Mouse (Mus musculus): ENCODE measurements at regions not wholly inside any gene's neighbourhood (a gene's known extent, or its start where the extent isn't known, plus 50 kb on each side); places are given as distances from the start of the nearest gene placed in this dataset.

DNA sequence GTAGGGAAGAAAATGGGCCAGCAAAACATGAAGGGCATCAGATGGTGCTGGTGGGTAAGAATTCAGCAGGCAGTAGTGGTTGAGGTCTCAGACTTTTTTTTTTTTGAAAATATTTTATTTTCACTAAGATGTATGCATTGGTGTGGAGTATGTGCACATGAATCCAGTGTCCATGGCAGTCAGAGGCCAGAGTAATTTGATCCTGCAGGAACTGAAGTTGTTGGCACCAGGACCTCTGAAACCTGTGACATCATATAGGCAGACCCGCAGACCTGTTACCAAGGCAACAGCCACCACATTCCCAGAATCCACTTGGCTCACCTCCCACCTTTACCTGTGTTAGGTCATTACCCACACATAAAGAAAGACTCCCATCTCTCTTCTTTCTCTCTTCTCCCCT is 207.2 kb upstream of the Megf9 start:
- Histone ChIP-seq H3K36me3 (ENCODE audit: control insufficient read depth, insufficient read depth) (no peaks in the 10 kb centered on the region), H3K9ac (replicated peaks; ENCODE audit: low read depth, low read length) (no peak overlapping the region), H3K4me3 (replicated peaks; ENCODE audit: low read length) (no peak overlapping the region), H3K4me1 (replicated peaks; ENCODE audit: control insufficient read depth, insufficient read depth, low read length) (peaks cover 6% of the 10 kb centered on the region; the same call in 1 of the 2 replicates), H3K27me3 (replicated peaks; ENCODE audit: control insufficient read depth, insufficient read depth, low read length) (no peaks in the 10 kb centered on the region), H3K9me3 (ENCODE audit: control insufficient read depth, low read length) (no peaks in the 10 kb centered on the region), H3K4me2 (ENCODE audit: low read length) (no peak overlapping the region), H3K27ac (ENCODE audit: low read length) (no peak overlapping the region)
- 35% methylated on average over 1 of the region's 1 CpGs for WGBS
- no peak for ATAC-seq

- H3K4me2 ChIP-seq (ENCODE audit: low read length), result no peak overlapping the region
- H3K36me3 ChIP-seq (ENCODE audit: control insufficient read depth, insufficient read depth), result no peaks in the 10 kb centered on the region
- ATAC-seq, result no peak
- H3K27me3 ChIP-seq (replicated peaks; ENCODE audit: control insufficient read depth, insufficient read depth, low read length), result no peaks in the 10 kb centered on the region
- peaks cover 6% of the 10 kb centered on the region; the same call in 1 of the 2 replicates for H3K4me1 ChIP-seq (replicated peaks; ENCODE audit: control insufficient read depth, insufficient read depth, low read length)
- no peak overlapping the region for H3K27ac ChIP-seq (ENCODE audit: low read length)
- no peak overlapping the region for H3K9ac ChIP-seq (replicated peaks; ENCODE audit: low read depth, low read length)
- H3K4me3 ChIP-seq (replicated peaks; ENCODE audit: low read length), result no peak overlapping the region
- H3K9me3 ChIP-seq (ENCODE audit: control insufficient read depth, low read length), result no peaks in the 10 kb centered on the region
- WGBS, result 2% methylated on average over 4 of the region's 4 CpGs
Measured at GRCm38 (mm10) chr4:70741121-70741520, 206.3 kb upstream of the Megf9 start.

DNA sequence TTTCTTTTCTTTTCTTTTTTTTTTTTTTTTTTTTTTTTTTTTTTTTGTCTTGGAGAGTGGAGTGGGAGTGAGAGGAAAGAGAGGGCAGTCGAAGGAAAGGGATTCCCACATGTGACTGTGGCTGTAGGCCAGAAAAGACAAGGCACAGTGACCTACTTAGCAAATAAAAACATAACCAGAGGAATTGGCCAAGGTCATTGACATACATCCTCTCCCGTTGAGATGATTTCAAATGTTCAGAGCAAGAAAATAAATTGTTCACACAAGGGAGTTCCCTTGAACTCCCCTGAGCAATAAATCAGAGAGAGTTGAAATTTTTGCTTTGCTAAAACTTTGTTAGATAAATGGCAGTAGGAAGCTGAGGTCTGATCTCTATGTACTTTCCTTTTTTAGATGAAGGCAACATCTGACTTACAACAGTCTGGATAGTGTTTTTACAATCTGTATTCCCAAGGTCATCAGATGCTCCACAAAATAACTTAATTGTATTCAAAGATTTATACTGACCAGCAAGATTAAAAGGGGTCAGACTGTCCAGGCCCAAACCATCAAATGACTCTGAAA is 174.4 kb upstream of the Megf9 start:
- 72% methylated on average over 2 of the region's 2 CpGs for WGBS
- H3K4me3 ChIP-seq (replicated peaks; ENCODE audit: low read length), result no peak overlapping the region

DNA sequence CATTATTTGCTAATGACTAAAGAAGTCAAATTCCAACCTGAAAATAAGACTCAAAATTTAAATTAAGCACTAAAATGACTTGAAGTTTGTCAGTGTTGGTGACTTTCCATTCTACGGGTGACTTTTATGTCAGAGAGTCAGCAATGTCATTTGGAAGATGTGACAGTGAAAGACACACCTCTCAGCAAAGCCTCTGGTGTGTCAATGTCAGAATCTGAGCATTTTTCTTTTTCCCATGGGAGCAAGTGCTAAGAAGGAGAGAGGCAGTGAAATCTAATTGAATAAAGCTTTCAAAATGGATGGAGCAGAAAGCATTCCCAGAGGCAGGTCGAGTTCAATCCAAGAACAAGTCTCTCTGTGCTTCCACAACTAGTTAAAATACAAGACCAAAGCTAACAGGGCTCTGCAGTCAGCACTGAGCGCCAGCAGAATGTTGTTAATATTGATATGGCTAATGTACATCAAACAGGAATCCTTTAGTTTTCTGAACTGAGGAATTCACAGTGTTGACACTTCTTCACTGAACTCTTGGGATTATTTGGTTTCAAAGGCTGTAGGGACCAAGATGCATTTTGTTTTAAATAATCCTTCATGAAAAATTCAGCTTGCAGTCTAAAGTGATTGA is 170.4 kb upstream of the Megf9 start:
- H3K4me1 ChIP-seq (replicated peaks; ENCODE audit: control insufficient read depth, insufficient read depth, low read length), result no peaks in the 10 kb centered on the region
- no peaks in the 10 kb centered on the region for H3K27me3 ChIP-seq (replicated peaks; ENCODE audit: control insufficient read depth, insufficient read depth, low read length)
- no peak overlapping the region for H3K9ac ChIP-seq (replicated peaks; ENCODE audit: low read depth, low read length)
- H3K4me3 ChIP-seq (replicated peaks; ENCODE audit: low read length), result no peak overlapping the region
- H3K4me2 ChIP-seq (ENCODE audit: low read length), result no peak overlapping the region
- no peak for ATAC-seq
- no peaks in the 10 kb centered on the region for H3K9me3 ChIP-seq (ENCODE audit: control insufficient read depth, low read length)
- WGBS, result 78% methylated on average over 3 of the region's 3 CpGs
- no peak overlapping the region for H3K27ac ChIP-seq (ENCODE audit: low read length)
- H3K36me3 ChIP-seq (ENCODE audit: control insufficient read depth, insufficient read depth), result no peaks in the 10 kb centered on the region

More for the DNA sequence above, 174.4 kb upstream of the Megf9 start:
- no peaks in the 10 kb centered on the region for H3K36me3 ChIP-seq (ENCODE audit: control insufficient read depth, insufficient read depth)
- no peak overlapping the region for H3K9ac ChIP-seq (replicated peaks; ENCODE audit: low read depth, low read length)
- no peaks in the 10 kb centered on the region for H3K27me3 ChIP-seq (replicated peaks; ENCODE audit: control insufficient read depth, insufficient read depth, low read length)
- no peak overlapping the region for H3K4me2 ChIP-seq (ENCODE audit: low read length)
- ATAC-seq, result no peak
- H3K9me3 ChIP-seq (ENCODE audit: control insufficient read depth, low read length), result no peaks in the 10 kb centered on the region
- no peak overlapping the region for H3K27ac ChIP-seq (ENCODE audit: low read length)
- no peaks in the 10 kb centered on the region for H3K4me1 ChIP-seq (replicated peaks; ENCODE audit: control insufficient read depth, insufficient read depth, low read length)

DNA sequence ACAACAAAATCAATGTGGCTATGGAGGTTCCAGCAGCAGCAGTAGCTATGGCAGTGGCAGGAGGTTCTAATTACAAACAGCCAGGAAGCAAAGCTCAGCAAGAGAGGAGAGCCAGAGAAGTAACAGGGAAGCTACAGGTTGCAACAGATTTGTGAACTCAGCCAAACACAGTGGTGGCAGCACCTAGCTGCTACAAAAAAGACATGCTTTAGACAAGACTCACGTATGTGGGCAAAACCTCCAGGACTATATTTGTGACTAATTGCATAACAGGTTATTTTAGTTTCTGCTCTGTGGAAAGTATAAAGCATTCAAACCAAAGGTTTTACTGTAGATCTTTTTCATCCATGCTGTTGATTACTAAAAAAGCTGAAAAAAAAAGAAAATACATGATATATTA is 166.1 kb upstream of the Megf9 start:
- no peaks in the 10 kb centered on the region for H3K9me3 ChIP-seq (ENCODE audit: control insufficient read depth, low read length)
- no peaks in the 10 kb centered on the region for H3K36me3 ChIP-seq (ENCODE audit: control insufficient read depth, insufficient read depth)
- H3K4me3 ChIP-seq (replicated peaks; ENCODE audit: low read length), result no peak overlapping the region
- no peaks in the 10 kb centered on the region for H3K27me3 ChIP-seq (replicated peaks; ENCODE audit: control insufficient read depth, insufficient read depth, low read length)
- 87% methylated on average over 1 of the region's 1 CpGs for WGBS
- H3K4me1 ChIP-seq (replicated peaks; ENCODE audit: control insufficient read depth, insufficient read depth, low read length), result no peaks in the 10 kb centered on the region
- ATAC-seq, result no peak
- no peak overlapping the region for H3K4me2 ChIP-seq (ENCODE audit: low read length)
- no peak overlapping the region for H3K27ac ChIP-seq (ENCODE audit: low read length)
- no peak overlapping the region for H3K9ac ChIP-seq (replicated peaks; ENCODE audit: low read depth, low read length)

- Histone ChIP-seq H3K27me3 (replicated peaks; ENCODE audit: control insufficient read depth, insufficient read depth, low read length) (no peaks in the 10 kb centered on the region), H3K36me3 (ENCODE audit: control insufficient read depth, insufficient read depth) (no peaks in the 10 kb centered on the region), H3K9ac (replicated peaks; ENCODE audit: low read depth, low read length) (no peak overlapping the region), H3K4me1 (replicated peaks; ENCODE audit: control insufficient read depth, insufficient read depth, low read length) (no peaks in the 10 kb centered on the region), H3K9me3 (ENCODE audit: control insufficient read depth, low read length) (no peaks in the 10 kb centered on the region), H3K27ac (ENCODE audit: low read length) (no peak overlapping the region), H3K4me2 (ENCODE audit: low read length) (no peak overlapping the region), H3K4me3 (replicated peaks; ENCODE audit: low read length) (no peak overlapping the region)
- WGBS, result 72% methylated on average over 1 of the region's 1 CpGs
- ATAC-seq, result no peak
Measured at GRCm38 (mm10) chr4:70664181-70664580, 129.4 kb upstream of the Megf9 start.

DNA sequence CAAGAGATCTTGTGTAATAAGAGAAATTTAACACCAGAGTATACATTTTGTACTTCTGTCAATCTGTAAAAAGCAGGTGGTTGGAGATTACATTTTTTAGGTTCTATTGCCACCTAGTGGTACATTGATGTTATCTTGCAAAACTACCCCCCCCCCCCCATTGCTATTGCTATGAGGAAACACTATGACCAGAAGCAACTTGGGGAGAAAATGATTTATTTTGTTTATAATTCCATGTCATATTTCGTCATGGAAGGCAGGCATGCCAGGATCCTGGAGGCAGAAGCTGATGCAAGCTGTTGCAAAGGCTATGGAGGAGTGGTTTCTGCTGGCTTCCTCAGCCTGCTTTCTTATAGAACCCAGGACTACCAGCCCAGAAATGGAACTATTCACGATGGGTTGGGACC is 86.6 kb upstream of the Megf9 start:
- Histone ChIP-seq H3K4me3 (replicated peaks; ENCODE audit: low read length) (no peak overlapping the region), H3K4me2 (ENCODE audit: low read length) (no peak overlapping the region), H3K9me3 (ENCODE audit: control insufficient read depth, low read length) (no peaks in the 10 kb centered on the region), H3K27ac (ENCODE audit: low read length) (no peak overlapping the region), H3K4me1 (replicated peaks; ENCODE audit: control insufficient read depth, insufficient read depth, low read length) (no peaks in the 10 kb centered on the region), H3K36me3 (ENCODE audit: control insufficient read depth, insufficient read depth) (no peaks in the 10 kb centered on the region), H3K9ac (replicated peaks; ENCODE audit: low read depth, low read length) (no peak overlapping the region), H3K27me3 (replicated peaks; ENCODE audit: control insufficient read depth, insufficient read depth, low read length) (no peaks in the 10 kb centered on the region)
- ATAC-seq, result no peak
- WGBS, result 57% methylated on average over 2 of the region's 2 CpGs

GRCm38 (mm10) chr4:70619636-70620287 is 85.0 kb upstream of the Megf9 start:
- ATAC-seq, result no peak
- Histone ChIP-seq H3K4me3 (replicated peaks; ENCODE audit: low read length) (no peak overlapping the region), H3K4me2 (ENCODE audit: low read length) (no peak overlapping the region), H3K27me3 (replicated peaks; ENCODE audit: control insufficient read depth, insufficient read depth, low read length) (no peaks in the 10 kb centered on the region), H3K4me1 (replicated peaks; ENCODE audit: control insufficient read depth, insufficient read depth, low read length) (no peaks in the 10 kb centered on the region), H3K27ac (ENCODE audit: low read length) (no peak overlapping the region), H3K36me3 (ENCODE audit: control insufficient read depth, insufficient read depth) (no peaks in the 10 kb centered on the region), H3K9me3 (ENCODE audit: control insufficient read depth, low read length) (no peaks in the 10 kb centered on the region), H3K9ac (replicated peaks; ENCODE audit: low read depth, low read length) (no peak overlapping the region)
- 89% methylated on average over 8 of the region's 8 CpGs for WGBS

- Histone ChIP-seq H3K36me3 (ENCODE audit: control insufficient read depth, insufficient read depth) (no peaks in the 10 kb centered on the region), H3K4me1 (replicated peaks; ENCODE audit: control insufficient read depth, insufficient read depth, low read length) (no peaks in the 10 kb centered on the region), H3K9ac (replicated peaks; ENCODE audit: low read depth, low read length) (no peak overlapping the region), H3K27me3 (replicated peaks; ENCODE audit: control insufficient read depth, insufficient read depth, low read length) (no peaks in the 10 kb centered on the region), H3K27ac (ENCODE audit: low read length) (no peak overlapping the region), H3K4me3 (replicated peaks; ENCODE audit: low read length) (no peak overlapping the region), H3K4me2 (ENCODE audit: low read length) (no peak overlapping the region), H3K9me3 (ENCODE audit: control insufficient read depth, low read length) (no peaks in the 10 kb centered on the region)
- WGBS, result 75% methylated on average over 4 of the region's 4 CpGs
- ATAC-seq, result no peak
Measured at GRCm38 (mm10) chr4:70615794-70616193, 81.0 kb upstream of the Megf9 start.

All from forebrain, embryonic 16.5 days (tissue).